Mouse (Mus musculus): ENCODE results near the gene Zscan29. TPM values are rescaled to one million over a fixed set of nuclear protein-coding genes. Genes with fewer than 3 reads are reported as not detected.
"Not testable (repeated sequence)": the region's sequence is repeated elsewhere in the genome, so short reads cannot be mapped to it uniquely, and the experiment has no call there.

Zscan29 gene
- polyA plus RNA-seq, 1 experiment from 2014 or later, result 10.1 TPM

- H3K9ac ChIP-seq, result no peak overlapping the region
- ATAC-seq (ENCODE audit: insufficient number of reproducible peaks, low FRiP score, low TSS enrichment, low read depth), result no peak
- no peaks in the 10 kb centered on the region for H3K4me1 ChIP-seq
- no peaks in the 10 kb centered on the region for H3K36me3 ChIP-seq
- H3K9me3 ChIP-seq, result no peaks in the 10 kb centered on the region
- WGBS, result 70% methylated on average over 1 of the region's 1 CpGs
- no peak overlapping the region for H3K4me3 ChIP-seq
- no peak overlapping the region for H3K27ac ChIP-seq
- no peaks in the 10 kb centered on the region for H3K27me3 ChIP-seq
- H3K4me2 ChIP-seq, result no peak overlapping the region
Observed at GRCm38 (mm10) chr2:121127536-121127935, 43.4 kb downstream of the Zscan29 start.

- not testable (repeated sequence) for H3K9me3 ChIP-seq; ATAC-seq (ENCODE audit: insufficient number of reproducible peaks, low FRiP score, low TSS enrichment, low read depth); H3K36me3 ChIP-seq; H3K4me3 ChIP-seq; H3K27ac ChIP-seq; H3K4me1 ChIP-seq; H3K27me3 ChIP-seq; H3K9ac ChIP-seq; H3K4me2 ChIP-seq
- WGBS, result 90% methylated on average over 5 of the region's 5 CpGs
Observed at GRCm38 (mm10) chr2:121126302-121126701, 44.6 kb downstream of the Zscan29 start.

GRCm38 (mm10) chr2:121119260-121119659 lies 51.7 kb downstream of the Zscan29 start:
- 76% methylated on average over 3 of the region's 3 CpGs for WGBS
- H3K9me3 ChIP-seq, result no peaks in the 10 kb centered on the region

GRCm38 (mm10) chr2:121115418-121115817 lies 55.5 kb downstream of the Zscan29 start:
- Histone ChIP-seq H3K4me1 (no peaks in the 10 kb centered on the region), H3K36me3 (no peaks in the 10 kb centered on the region), H3K4me3 (no peak overlapping the region), H3K4me2 (no peak overlapping the region), H3K9me3 (no peaks in the 10 kb centered on the region), H3K9ac (no peak overlapping the region), H3K27me3 (no peaks in the 10 kb centered on the region; the same call in 1 of the 2 replicates), H3K27ac (no peak overlapping the region)
- ATAC-seq (ENCODE audit: insufficient number of reproducible peaks, low FRiP score, low TSS enrichment, low read depth), result no peak
- WGBS, result 84% methylated on average over 2 of the region's 2 CpGs

More at GRCm38 (mm10) chr2:121119260-121119659, 51.7 kb downstream of the Zscan29 start:
- Histone ChIP-seq H3K4me2 (no peak overlapping the region), H3K27ac (no peak overlapping the region), H3K36me3 (no peaks in the 10 kb centered on the region), H3K4me1 (no peaks in the 10 kb centered on the region), H3K27me3 (no peaks in the 10 kb centered on the region), H3K9ac (no peak overlapping the region), H3K4me3 (no peak overlapping the region)
- no peak for ATAC-seq (ENCODE audit: insufficient number of reproducible peaks, low FRiP score, low TSS enrichment, low read depth)

GRCm38 (mm10) chr2:121109695-121110094 lies 61.2 kb downstream of the Zscan29 start, which contains the start of gene Tgm7:
Tgm7 (minus strand) TSS chr2:121109795.
- Histone ChIP-seq H3K9ac (no peak within 1 kb of the TSS), H3K4me2 (no peak within 1 kb of the TSS), H3K4me3 (no peak within 1 kb of the TSS), H3K9me3 (no peaks in the 10 kb centered on the region), H3K4me1 (no peaks in the 10 kb centered on the region), H3K27me3 (no peaks in the 10 kb centered on the region; the same call in 1 of the 2 replicates), H3K36me3 (no peaks in the 10 kb centered on the region), H3K27ac (no peak within 1 kb of the TSS)
- no peak for ATAC-seq (ENCODE audit: insufficient number of reproducible peaks, low FRiP score, low TSS enrichment, low read depth)
- 88% methylated on average over 4 of the region's 4 CpGs for WGBS

Other genes starting within 250 kb of the Zscan29 start
- gene Ubr1, start 200.4 kb downstream of the Zscan29 start, polyA plus RNA-seq (2015; fragmentation: Nextera tagmentation; extraction: Ambion mirVana), result 21.8 and 25.5 TPM in 2 replicates
- 2.4 and 2.6 TPM in 2 replicates for gene Tmem62, start 194.1 kb downstream of the Zscan29 start, polyA plus RNA-seq (2015; fragmentation: Nextera tagmentation; extraction: Ambion mirVana)
- 37.3 and 39.5 TPM in 2 replicates for gene Ccndbp1, start 162.7 kb downstream of the Zscan29 start, polyA plus RNA-seq (2015; fragmentation: Nextera tagmentation; extraction: Ambion mirVana)
- 0.47 and 1.0 TPM in 2 replicates for gene Epb42, start 134.1 kb downstream of the Zscan29 start, polyA plus RNA-seq (2015; fragmentation: Nextera tagmentation; extraction: Ambion mirVana)
- 0.10 and 0.31 TPM in 2 replicates for gene Tgm5, start 85.3 kb downstream of the Zscan29 start, polyA plus RNA-seq (2015; fragmentation: Nextera tagmentation; extraction: Ambion mirVana)
- gene Tgm7, start 61.3 kb downstream of the Zscan29 start, polyA plus RNA-seq (2015; fragmentation: Nextera tagmentation; extraction: Ambion mirVana), result not detected in 2 replicates
- gene Adal, start 30.7 kb downstream of the Zscan29 start, polyA plus RNA-seq (2015; fragmentation: Nextera tagmentation; extraction: Ambion mirVana), result 16.7 and 17.7 TPM in 2 replicates
- gene Lcmt2, start 30.5 kb downstream of the Zscan29 start, polyA plus RNA-seq (2015; fragmentation: Nextera tagmentation; extraction: Ambion mirVana), result 19.7 and 21.4 TPM in 2 replicates
- 48.7 and 48.9 TPM in 2 replicates for gene Tubgcp4, start 471 bp downstream of the Zscan29 start, polyA plus RNA-seq (2015; fragmentation: Nextera tagmentation; extraction: Ambion mirVana)
- 52.4 and 62.6 TPM in 2 replicates for gene Trp53bp1, start 100.3 kb upstream of the Zscan29 start, polyA plus RNA-seq (2015; fragmentation: Nextera tagmentation; extraction: Ambion mirVana)
- 3.8 and 3.9 TPM in 2 replicates for gene Map1a, start 118.5 kb upstream of the Zscan29 start, polyA plus RNA-seq (2015; fragmentation: Nextera tagmentation; extraction: Ambion mirVana)
- 10.1 and 10.2 TPM in 2 replicates for gene Ppip5k1, start 184.3 kb upstream of the Zscan29 start, polyA plus RNA-seq (2015; fragmentation: Nextera tagmentation; extraction: Ambion mirVana)
- gene Ckmt1, start 186.6 kb upstream of the Zscan29 start, polyA plus RNA-seq (2015; fragmentation: Nextera tagmentation; extraction: Ambion mirVana), result 40.0 and 40.1 TPM in 2 replicates
- not detected in 2 replicates for gene Strc, start 216.0 kb upstream of the Zscan29 start, polyA plus RNA-seq (2015; fragmentation: Nextera tagmentation; extraction: Ambion mirVana)
- 841 and 923 TPM in 2 replicates for gene Pdia3, start 242.7 kb upstream of the Zscan29 start, polyA plus RNA-seq (2015; fragmentation: Nextera tagmentation; extraction: Ambion mirVana)
- 2.0 and 2.3 TPM in 2 replicates for gene Catsper2, start 242.7 kb upstream of the Zscan29 start, polyA plus RNA-seq (2015; fragmentation: Nextera tagmentation; extraction: Ambion mirVana)